Mouse (Mus musculus): ENCODE measurements around the gene Hsd17b2.

- TF ChIP-seq CTCF (conservative IDR thresholded peaks at IDR 0.05; ENCODE audit: insufficient read depth, insufficient read length, low read depth, low read length) (no peak), POLR2A (IDR thresholded peaks at IDR 0.05; ENCODE audit: low read depth, low read length) (no peak)
Observed at GRCm38 (mm10) chr8:117678650-117679049, 23.1 kb upstream of the Hsd17b2 start.
